Mouse (Mus musculus) neural tube, embryonic 12.5 days (tissue): ENCODE data around the gene Dok5. TPM values are rescaled to one million over a fixed set of nuclear protein-coding genes. Genes with fewer than 3 reads are reported as not detected.

Experiments used
- ATAC-seq: fragments of 200-750 bp; cut with Nextera tagmentation; 2 replicates; pipeline ENCODE4 v1.8.0; 2017; ENCODE audit warnings: low read depth, mild to moderate bottlenecking, moderate TSS enrichment, moderate library complexity; ENCODE audit not compliant: low FRiP score
- H3K27ac ChIP-seq: fragments of 300-500 bp; sonication (generic); 2 replicates; pipeline ENCODE4 v1.5.1; 2016
- H3K27me3 ChIP-seq: fragments of 300-500 bp; sonication (generic); replicated peaks from 2 replicates; pipeline ENCODE4 v1.6.1; 2016; ENCODE audit warnings: mild to moderate bottlenecking
- H3K36me3 ChIP-seq: fragments of 300-500 bp; sonication (generic); 2 replicates; pipeline ENCODE4 v1.6.1; 2016; ENCODE audit warnings: mild to moderate bottlenecking
- H3K4me1 ChIP-seq: fragments of 300-500 bp; sonication (generic); 2 replicates; pipeline ENCODE4 v1.6.1; 2016
- H3K4me2 ChIP-seq: fragments of 300-500 bp; sonication (generic); replicated peaks from 2 replicates; pipeline ENCODE4 v1.6.1; 2016; ENCODE audit warnings: mild to moderate bottlenecking
- H3K4me3 ChIP-seq: fragments of 300-500 bp; sonication (generic); 2 replicates; pipeline ENCODE4 v1.5.1; 2016
- H3K9ac ChIP-seq: fragments of 300-500 bp; sonication (generic); 2 replicates; pipeline ENCODE4 v1.6.1; 2016; ENCODE audit warnings: mild to moderate bottlenecking
- H3K9me3 ChIP-seq: fragments of 300-500 bp; sonication (generic); 2 replicates; pipeline ENCODE4 v1.6.1; 2016; ENCODE audit warnings: mild to moderate bottlenecking
- WGBS: fragments of 180-500 bp; shearing (Covaris S2); methylation state at CpG from one replicate; pipeline ENCODE4 v1.1.7; 2016; 5-methylcytosine and 5-hydroxymethylcytosine counted together
- polyA plus RNA-seq: library from polyadenylated mRNA; unstranded; fragments of >200 nt; fragmentation: Nextera tagmentation; extraction: Ambion mirVana; gene quantifications from 2 replicates; pipeline ENCODE4 v1.2.1, GENCODE M21; 2016

Dok5 gene
- polyA plus RNA-seq: 37.5 and 42.0 TPM in 2 replicates

- Histone ChIP-seq H3K4me1 (peaks cover 15% of the 10 kb centered on the region; the same call in 1 of the 2 replicates), H3K4me3 (peak within 1 kb of the TSS; percentile 51), H3K27ac (peak within 1 kb of the TSS; percentile 57), H3K4me2 (peak within 1 kb of the TSS; percentile 85), H3K36me3 (no peaks in the 10 kb centered on the region), H3K9me3 (no peaks in the 10 kb centered on the region), H3K27me3 (no peaks in the 10 kb centered on the region), H3K9ac (peak within 1 kb of the TSS; percentile 67)
- WGBS: 2% methylated on average over 53 of the region's 53 CpGs
- ATAC-seq: peak; percentile 91
Measured at GRCm38 (mm10) chr2:170731632-170732561, at the start of gene Dok5. Gene Dok5 (plus strand): TSS chr2:170731807.

DNA sequence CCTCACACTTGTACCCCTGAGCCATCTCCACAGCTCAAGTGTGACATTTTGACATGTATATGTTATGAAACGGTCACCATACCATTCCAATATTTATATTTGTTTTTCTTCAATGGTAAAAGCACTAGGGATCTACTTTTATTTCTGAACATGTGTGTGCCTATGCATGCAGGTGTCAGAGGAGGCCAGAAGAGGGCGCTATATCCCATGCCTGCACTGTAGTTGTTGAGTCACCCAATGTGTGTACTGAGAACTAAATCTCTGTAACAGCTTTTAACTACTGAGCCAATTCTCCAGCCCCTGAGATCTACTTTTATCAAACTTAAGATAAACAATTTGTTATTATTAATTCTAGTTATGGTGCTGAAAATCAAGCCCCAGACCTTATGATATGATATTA, 48.2 kb upstream of the Dok5 start:
- ATAC-seq: no peak
- Histone ChIP-seq H3K4me1 (no peaks in the 10 kb centered on the region), H3K27me3 (no peaks in the 10 kb centered on the region), H3K9ac (no peak overlapping the region), H3K27ac (no peak overlapping the region), H3K9me3 (no peaks in the 10 kb centered on the region), H3K36me3 (no peaks in the 10 kb centered on the region), H3K4me3 (no peak overlapping the region), H3K4me2 (no peak overlapping the region)
- WGBS: 76% methylated on average over 2 of the region's 2 CpGs

DNA sequence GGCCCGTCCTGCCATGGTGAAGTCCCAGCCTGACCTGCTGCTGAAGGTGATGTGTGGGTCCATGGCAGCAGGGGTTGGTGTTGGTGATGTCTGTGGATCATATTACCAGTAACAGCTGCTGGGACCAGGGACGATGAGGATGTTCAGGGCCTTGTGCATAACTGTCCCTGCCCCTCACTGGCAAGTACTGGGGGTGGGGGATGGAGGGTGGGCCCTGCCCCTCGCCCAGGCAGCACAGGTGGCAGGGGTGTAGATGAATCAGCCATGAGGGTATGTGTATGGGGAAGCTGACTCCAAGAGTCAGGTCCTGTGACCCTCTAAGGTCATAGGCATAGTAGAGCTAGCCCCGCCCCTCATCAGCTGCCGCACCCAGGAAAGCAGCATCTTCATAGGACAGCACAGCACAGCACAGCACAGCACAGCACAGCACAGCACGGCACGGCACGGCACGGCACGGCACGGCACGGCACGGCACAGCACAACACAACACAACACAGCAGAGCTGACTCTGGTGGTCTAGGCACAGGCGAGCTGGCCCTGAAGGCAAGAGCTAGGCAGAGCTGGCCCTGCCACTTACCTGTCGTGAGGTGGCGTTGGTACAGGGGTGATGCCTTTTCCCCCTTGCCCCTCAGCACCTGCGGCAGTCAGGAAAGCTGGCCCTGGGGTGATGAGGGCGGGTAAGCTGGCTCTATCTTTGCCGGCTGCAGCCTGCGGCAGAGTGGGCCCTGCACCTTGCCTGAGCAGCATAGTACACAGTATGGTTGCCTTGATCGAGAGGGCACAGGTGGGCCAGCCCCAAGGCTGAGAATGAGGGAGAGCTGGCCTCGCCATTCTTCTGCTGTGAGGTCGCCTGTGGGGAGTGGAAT, 36.3 kb upstream of the Dok5 start:
- H3K9me3 ChIP-seq: no peaks in the 10 kb centered on the region
- H3K4me2 ChIP-seq: no peak overlapping the region
- H3K27me3 ChIP-seq: no peaks in the 10 kb centered on the region
- WGBS: 81% methylated on average over 23 of the region's 23 CpGs
- H3K4me1 ChIP-seq: no peaks in the 10 kb centered on the region
- peak; percentile 37; the same call in 1 of the 2 replicates for ATAC-seq
- H3K4me3 ChIP-seq: no peak overlapping the region
- H3K36me3 ChIP-seq: no peaks in the 10 kb centered on the region
- H3K9ac ChIP-seq: no peak overlapping the region
- H3K27ac ChIP-seq: no peak overlapping the region

DNA sequence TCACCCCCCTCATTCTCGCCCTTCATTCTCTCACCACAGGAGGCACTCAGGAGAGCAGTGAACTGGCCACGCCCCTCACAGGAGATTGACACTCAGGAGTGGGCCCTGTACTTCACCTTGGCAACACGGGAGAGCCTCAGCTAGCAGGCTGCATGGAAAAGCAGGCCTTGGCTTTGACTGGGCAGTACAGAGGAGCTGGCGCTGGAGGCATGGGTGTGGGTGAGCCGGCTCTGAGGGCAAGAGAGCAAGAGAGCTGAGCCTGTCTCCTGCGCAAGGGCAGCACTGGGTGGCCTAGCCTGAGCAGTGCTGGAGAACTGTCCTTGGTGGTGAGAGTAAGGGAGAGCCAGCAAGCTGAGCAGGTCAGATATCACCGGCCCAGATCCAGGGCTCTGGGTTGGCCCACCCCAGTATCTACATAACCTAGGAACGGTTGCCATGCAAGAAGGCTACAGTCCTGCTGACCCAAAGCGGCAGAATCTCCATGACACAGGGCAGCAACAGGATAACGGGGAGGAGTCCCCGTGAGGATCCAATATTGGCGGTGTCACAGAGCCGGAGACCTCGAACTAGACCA, 35.6 kb upstream of the Dok5 start:
- 71% methylated on average over 14 of the region's 14 CpGs for WGBS
- Histone ChIP-seq H3K9ac (no peak overlapping the region), H3K27ac (no peak overlapping the region), H3K36me3 (no peaks in the 10 kb centered on the region), H3K9me3 (no peaks in the 10 kb centered on the region), H3K4me1 (no peaks in the 10 kb centered on the region), H3K4me3 (no peak overlapping the region), H3K4me2 (no peak overlapping the region), H3K27me3 (no peaks in the 10 kb centered on the region)
- ATAC-seq: no peak

GRCm38 (mm10) chr2:170700471-170700870, 31.1 kb upstream of the Dok5 start:
- Histone ChIP-seq H3K9me3 (no peaks in the 10 kb centered on the region), H3K27me3 (no peaks in the 10 kb centered on the region), H3K4me1 (no peaks in the 10 kb centered on the region), H3K36me3 (no peaks in the 10 kb centered on the region), H3K4me2 (no peak overlapping the region), H3K9ac (no peak overlapping the region), H3K4me3 (no peak overlapping the region), H3K27ac (no peak overlapping the region)
- ATAC-seq: no peak
- 85% methylated on average over 4 of the region's 4 CpGs for whole genome bisulfite sequencing

DNA sequence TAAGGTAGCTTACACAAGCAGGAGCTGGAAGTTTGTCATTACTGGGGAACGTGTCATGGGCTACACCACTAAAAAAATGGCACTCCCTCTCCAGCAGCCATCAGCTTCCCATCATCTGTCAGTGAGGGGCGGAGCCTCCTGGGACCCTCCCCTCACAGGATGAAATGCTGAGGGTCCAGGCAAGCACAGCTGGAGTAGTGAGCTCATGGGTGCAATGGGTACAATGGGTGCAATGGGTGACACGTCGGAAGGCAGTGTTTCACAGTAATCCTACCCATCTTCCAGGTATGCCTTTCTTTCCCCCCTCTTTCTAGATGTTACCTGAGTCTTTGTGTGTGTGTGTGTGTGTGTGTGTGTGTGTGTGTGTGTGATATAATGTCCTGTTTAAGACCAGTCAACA, 25.1 kb upstream of the Dok5 start:
- Histone ChIP-seq H3K9ac (no peak overlapping the region), H3K9me3 (no peaks in the 10 kb centered on the region), H3K27me3 (no peaks in the 10 kb centered on the region), H3K4me2 (no peak overlapping the region), H3K4me1 (no peaks in the 10 kb centered on the region), H3K36me3 (no peaks in the 10 kb centered on the region), H3K27ac (no peak overlapping the region), H3K4me3 (no peak overlapping the region)
- 93% methylated on average over 4 of the region's 4 CpGs for WGBS
- no peak for ATAC-seq

DNA sequence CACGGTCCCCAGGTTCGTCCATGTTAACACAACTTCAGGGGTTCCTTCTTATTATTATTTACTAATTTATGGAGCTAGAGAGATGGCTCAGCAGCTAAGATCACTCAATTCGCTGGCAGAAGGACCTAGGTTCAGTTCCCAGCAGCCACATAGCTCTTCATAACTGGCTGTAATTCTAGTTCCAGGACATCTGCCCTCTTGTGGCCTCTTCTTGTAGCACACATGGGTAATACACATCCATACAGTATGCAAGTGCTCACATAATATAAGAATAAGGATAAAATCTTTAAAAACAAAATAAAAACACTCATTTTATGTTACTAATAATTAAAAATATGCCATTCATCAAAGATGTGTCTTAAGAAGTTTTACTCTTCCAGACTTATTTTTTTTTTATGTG, 23.9 kb upstream of the Dok5 start:
- no peak overlapping the region for H3K9ac ChIP-seq
- no peak overlapping the region for H3K4me2 ChIP-seq
- no peaks in the 10 kb centered on the region for H3K9me3 ChIP-seq
- no peak for ATAC-seq
- WGBS: 82% methylated on average over 3 of the region's 3 CpGs
- no peaks in the 10 kb centered on the region for H3K27me3 ChIP-seq
- H3K27ac ChIP-seq: no peak overlapping the region
- no peak overlapping the region for H3K4me3 ChIP-seq
- no peaks in the 10 kb centered on the region for H3K4me1 ChIP-seq
- H3K36me3 ChIP-seq: no peaks in the 10 kb centered on the region

DNA sequence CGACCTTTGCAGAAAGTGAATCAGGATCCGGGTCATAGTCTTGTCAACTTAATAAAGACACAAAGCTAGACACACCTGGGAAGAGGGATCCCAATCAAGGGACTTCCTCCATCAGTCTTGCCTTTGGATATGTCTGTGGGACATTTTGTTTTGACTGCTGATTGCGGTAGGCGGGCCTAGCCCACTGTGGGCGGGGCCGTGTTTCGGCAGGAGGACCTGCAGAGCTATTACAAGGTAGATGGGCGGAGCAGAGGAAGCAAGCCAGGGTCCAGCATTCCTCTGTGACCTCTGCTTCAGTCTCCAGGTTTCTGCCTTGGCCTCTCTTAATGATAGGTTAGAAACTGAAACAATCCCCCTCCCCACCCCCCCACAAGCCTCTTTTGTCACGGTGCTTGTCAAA, 22.7 kb upstream of the Dok5 start:
- H3K9ac ChIP-seq: no peak overlapping the region
- H3K27me3 ChIP-seq: no peaks in the 10 kb centered on the region
- WGBS: 75% methylated on average over 9 of the region's 9 CpGs
- no peak overlapping the region for H3K4me3 ChIP-seq
- H3K9me3 ChIP-seq: no peaks in the 10 kb centered on the region
- no peak overlapping the region for H3K4me2 ChIP-seq
- no peaks in the 10 kb centered on the region for H3K36me3 ChIP-seq
- no peak for ATAC-seq
- H3K27ac ChIP-seq: no peak overlapping the region
- H3K4me1 ChIP-seq: no peaks in the 10 kb centered on the region

DNA sequence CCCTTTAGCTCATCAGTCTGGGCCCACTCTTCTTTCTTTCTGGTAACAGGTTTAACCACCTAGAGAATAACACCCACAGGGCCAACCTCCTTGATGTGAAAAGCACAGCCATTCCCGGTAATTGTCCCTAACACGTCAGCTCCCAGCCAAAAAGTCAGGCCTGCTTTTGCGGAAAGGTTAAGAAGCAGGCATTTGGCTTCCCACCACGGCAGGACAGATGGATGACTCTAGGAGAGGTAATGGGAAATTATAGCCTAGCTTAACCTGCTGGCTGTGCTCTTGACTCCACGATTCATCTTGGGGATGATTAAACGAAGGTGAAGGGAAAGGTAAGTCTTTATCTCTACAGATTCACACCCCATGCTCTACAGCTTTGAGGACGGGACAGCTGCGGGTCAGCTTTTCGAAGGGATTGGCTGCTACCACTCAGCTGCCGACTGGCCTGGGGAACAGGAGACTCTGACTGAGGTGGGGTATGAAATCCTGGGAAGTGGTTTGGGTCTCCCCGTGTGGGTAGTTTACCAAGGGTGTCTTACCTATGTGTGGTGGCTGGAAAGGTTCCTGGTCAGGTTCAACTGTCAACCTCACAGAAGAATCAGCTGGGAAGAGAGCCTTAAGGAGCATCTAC, 18.8 kb upstream of the Dok5 start:
- no peak overlapping the region for H3K27ac ChIP-seq
- no peaks in the 10 kb centered on the region for H3K27me3 ChIP-seq
- no peak overlapping the region for H3K9ac ChIP-seq
- no peak overlapping the region for H3K4me3 ChIP-seq
- no peak overlapping the region for H3K4me2 ChIP-seq
- 88% methylated on average over 11 of the region's 11 CpGs for WGBS
- H3K4me1 ChIP-seq: no peaks in the 10 kb centered on the region
- H3K36me3 ChIP-seq: no peaks in the 10 kb centered on the region
- no peak for ATAC-seq
- H3K9me3 ChIP-seq: no peaks in the 10 kb centered on the region

DNA sequence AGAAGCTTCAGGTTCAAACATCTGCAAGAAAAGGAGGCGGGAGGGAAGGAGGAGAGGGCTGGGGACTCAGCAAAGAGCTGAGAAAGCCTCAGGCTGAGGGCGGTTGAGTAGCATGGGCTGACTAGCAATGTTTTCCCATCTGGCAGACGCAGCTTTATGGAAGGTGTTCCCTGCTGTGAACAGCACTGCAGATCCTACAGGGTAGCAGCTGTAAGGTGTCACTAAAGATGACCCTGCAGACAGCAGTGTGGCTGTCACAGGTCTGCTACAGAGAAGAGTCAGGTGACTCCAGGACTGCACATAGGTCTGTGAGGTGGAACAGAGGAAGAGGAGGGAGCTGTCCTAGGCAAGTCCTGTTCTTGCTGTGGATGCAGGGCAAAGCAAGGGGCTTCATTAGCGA, 11.2 kb upstream of the Dok5 start:
- H3K9me3 ChIP-seq: no peaks in the 10 kb centered on the region
- ATAC-seq: no peak
- H3K4me2 ChIP-seq: no peak overlapping the region
- no peak overlapping the region for H3K9ac ChIP-seq
- no peaks in the 10 kb centered on the region for H3K27me3 ChIP-seq
- no peak overlapping the region for H3K4me3 ChIP-seq
- WGBS: 41% methylated on average over 4 of the region's 4 CpGs
- no peaks in the 10 kb centered on the region for H3K36me3 ChIP-seq
- no peaks in the 10 kb centered on the region for H3K4me1 ChIP-seq
- H3K27ac ChIP-seq: no peak overlapping the region

DNA sequence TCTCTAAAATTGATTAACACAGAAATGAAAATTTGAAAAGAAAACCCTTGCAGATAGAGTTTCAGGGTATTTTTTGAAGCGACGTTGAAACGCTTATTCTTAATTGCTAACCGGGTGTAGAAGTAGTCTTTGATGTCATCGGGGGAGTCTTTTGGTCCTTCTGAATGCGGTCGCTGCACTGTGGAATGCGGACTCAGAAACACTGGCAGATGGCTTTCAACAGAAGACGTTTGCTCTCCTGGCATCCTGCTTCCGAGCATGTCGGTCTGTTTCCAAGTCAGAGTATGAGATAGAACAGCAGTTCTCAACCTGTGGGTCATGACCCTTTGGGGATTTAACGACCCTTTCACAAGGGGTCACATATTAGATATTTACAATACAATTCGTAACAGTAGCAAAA, 7.5 kb upstream of the Dok5 start:
- H3K36me3 ChIP-seq: no peaks in the 10 kb centered on the region
- no peak overlapping the region for H3K9ac ChIP-seq
- 65% methylated on average over 13 of the region's 13 CpGs for WGBS
- H3K4me3 ChIP-seq: no peak overlapping the region
- H3K4me2 ChIP-seq: no peak overlapping the region
- no peak for ATAC-seq
- H3K9me3 ChIP-seq: no peaks in the 10 kb centered on the region
- H3K27ac ChIP-seq: no peak overlapping the region
- H3K27me3 ChIP-seq: no peaks in the 10 kb centered on the region
- no peaks in the 10 kb centered on the region for H3K4me1 ChIP-seq

DNA sequence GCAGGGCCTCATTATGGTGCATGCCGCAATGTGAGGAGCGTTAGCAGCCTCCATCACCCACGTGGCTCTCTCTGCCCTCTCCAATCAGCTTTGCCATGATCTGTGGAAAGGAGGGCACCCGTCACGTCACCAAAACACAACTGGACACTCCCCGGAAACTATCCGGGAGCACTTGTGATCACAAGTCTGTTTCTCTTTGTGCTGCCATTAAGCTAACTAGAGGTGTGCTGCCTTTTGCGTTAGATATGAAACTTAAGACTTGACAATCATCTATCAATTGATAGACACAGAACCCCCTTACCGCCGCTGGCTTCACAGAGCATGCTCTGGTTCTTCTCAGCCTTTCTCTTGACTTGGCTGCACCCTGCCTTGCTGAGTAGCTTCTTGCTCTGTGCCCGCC, 6.9 kb upstream of the Dok5 start:
- Histone ChIP-seq H3K4me3 (no peak overlapping the region), H3K4me2 (no peak overlapping the region), H3K9me3 (no peaks in the 10 kb centered on the region), H3K36me3 (no peaks in the 10 kb centered on the region), H3K27ac (no peak overlapping the region), H3K27me3 (no peaks in the 10 kb centered on the region), H3K4me1 (no peaks in the 10 kb centered on the region), H3K9ac (no peak overlapping the region)
- 91% methylated on average over 11 of the region's 11 CpGs for WGBS
- ATAC-seq: no peak
